Mouse (Mus musculus) midbrain, embryonic 15.5 days (tissue): ENCODE measurements around the gene Gorasp2. TPM values are rescaled to one million over a fixed set of nuclear protein-coding genes. Genes with fewer than 3 reads are reported as not detected.
A peak's percentile ranks its signal among the peaks of the same experiment; 100 is the strongest.

Experiments used
- ATAC-seq: fragments of 200-750 bp; cut with Nextera tagmentation; replicated peaks from 2 replicates; pipeline ENCODE4 v1.8.0; 2017; ENCODE audit warnings: moderate TSS enrichment
- H3K27ac ChIP-seq: fragments of 300-500 bp; sonication (generic); 2 replicates; pipeline ENCODE4 v1.5.1; 2015; ENCODE audit warnings: mild to moderate bottlenecking, inconsistent platforms
- H3K27me3 ChIP-seq: fragments of 300-500 bp; sonication (generic); replicated peaks from 2 replicates; pipeline ENCODE4 v1.6.1; 2015; ENCODE audit warnings: inconsistent platforms
- H3K36me3 ChIP-seq: fragments of 300-500 bp; sonication (generic); replicated peaks from 2 replicates; pipeline ENCODE4 v1.6.1; 2015; ENCODE audit warnings: inconsistent platforms
- H3K4me1 ChIP-seq: fragments of 300-500 bp; sonication (generic); 2 replicates; pipeline ENCODE4 v1.6.1; 2015; ENCODE audit warnings: inconsistent platforms
- H3K4me2 ChIP-seq: fragments of 300-500 bp; sonication (generic); 2 replicates; pipeline ENCODE4 v1.6.1; 2015; ENCODE audit warnings: inconsistent platforms, mild to moderate bottlenecking, moderate library complexity
- H3K4me3 ChIP-seq: fragments of 300-500 bp; sonication (generic); 2 replicates; pipeline ENCODE4 v1.5.1; 2015; ENCODE audit warnings: mild to moderate bottlenecking, inconsistent platforms
- H3K9ac ChIP-seq: fragments of 300-500 bp; sonication (generic); 2 replicates; pipeline ENCODE4 v1.6.1; 2015; ENCODE audit warnings: mild to moderate bottlenecking, inconsistent platforms
- H3K9me3 ChIP-seq: fragments of 300-500 bp; sonication (generic); 2 replicates; pipeline ENCODE4 v1.6.1; 2016; ENCODE audit warnings: inconsistent platforms
- WGBS: fragments of 180-500 bp; shearing (Covaris S2); methylation state at CpG from one replicate; pipeline ENCODE4 v1.1.7; 2015; ENCODE audit warnings: mixed read lengths; 5-methylcytosine and 5-hydroxymethylcytosine counted together
- polyA plus RNA-seq: library from polyadenylated mRNA; unstranded; fragments of >200 nt; fragmentation: Nextera tagmentation; extraction: Ambion mirVana; gene quantifications from 2 replicates; pipeline ENCODE4 v1.2.1, GENCODE M21; 2015

Gene Gorasp2
- 137 and 141 TPM in 2 replicates for polyA plus RNA-seq

- H3K27ac ChIP-seq, result peak within 1 kb of the TSS; percentile 86
- peak within 1 kb of the TSS; percentile 75 for H3K4me3 ChIP-seq
- no peaks in the 10 kb centered on the region for H3K36me3 ChIP-seq
- WGBS, result 1% methylated on average over 61 of the region's 64 CpGs
- H3K9me3 ChIP-seq, result no peaks in the 10 kb centered on the region
- peak within 1 kb of the TSS; percentile 79 for H3K4me2 ChIP-seq
- no peaks in the 10 kb centered on the region for H3K27me3 ChIP-seq
- H3K4me1 ChIP-seq, result peaks cover 23% of the 10 kb centered on the region
- peak within 1 kb of the TSS; percentile 76 for H3K9ac ChIP-seq
- peak; percentile 97 for ATAC-seq
Measured at GRCm38 (mm10) chr2:70660887-70661714, at the start of gene Gorasp2. Gene Gorasp2 (plus strand): TSS chr2:70661576.

- Histone ChIP-seq H3K27ac (no peak overlapping the region), H3K9me3 (no peaks in the 10 kb centered on the region), H3K36me3 (no peaks in the 10 kb centered on the region), H3K4me1 (no peaks in the 10 kb centered on the region), H3K27me3 (no peaks in the 10 kb centered on the region), H3K4me3 (no peak overlapping the region), H3K9ac (no peak overlapping the region), H3K4me2 (no peak overlapping the region)
- ATAC-seq, result no peak
- 79% methylated on average over 7 of the region's 7 CpGs for WGBS
Measured at GRCm38 (mm10) chr2:70614745-70615351, 46.5 kb upstream of the Gorasp2 start.

- no peak for ATAC-seq
- H3K4me1 ChIP-seq, result no peaks in the 10 kb centered on the region
- WGBS, result 92% methylated on average over 2 of the region's 2 CpGs
Measured at GRCm38 (mm10) chr2:70616076-70616475, 45.3 kb upstream of the Gorasp2 start.

GRCm38 (mm10) chr2:70616617-70617016 is 44.8 kb upstream of the Gorasp2 start:
- Histone ChIP-seq H3K4me1 (no peaks in the 10 kb centered on the region), H3K36me3 (no peaks in the 10 kb centered on the region), H3K4me2 (no peak overlapping the region), H3K9ac (no peak overlapping the region), H3K27me3 (no peaks in the 10 kb centered on the region), H3K27ac (no peak overlapping the region), H3K4me3 (no peak overlapping the region), H3K9me3 (no peaks in the 10 kb centered on the region)
- 56% methylated on average over 3 of the region's 3 CpGs for WGBS
- ATAC-seq, result no peak

More at GRCm38 (mm10) chr2:70616076-70616475, 45.3 kb upstream of the Gorasp2 start:
- H3K9ac ChIP-seq, result no peak overlapping the region
- H3K4me3 ChIP-seq, result no peak overlapping the region
- H3K9me3 ChIP-seq, result no peaks in the 10 kb centered on the region
- H3K36me3 ChIP-seq, result no peaks in the 10 kb centered on the region
- H3K4me2 ChIP-seq, result no peak overlapping the region
- H3K27ac ChIP-seq, result no peak overlapping the region
- no peaks in the 10 kb centered on the region for H3K27me3 ChIP-seq

- Histone ChIP-seq H3K4me2 (no peak overlapping the region), H3K36me3 (no peaks in the 10 kb centered on the region), H3K27me3 (no peaks in the 10 kb centered on the region), H3K9ac (no peak overlapping the region), H3K4me3 (no peak overlapping the region), H3K4me1 (no peaks in the 10 kb centered on the region), H3K9me3 (no peaks in the 10 kb centered on the region), H3K27ac (no peak overlapping the region)
- 88% methylated on average over 6 of the region's 6 CpGs for WGBS
- ATAC-seq, result no peak
Measured at GRCm38 (mm10) chr2:70619232-70619835, 42.0 kb upstream of the Gorasp2 start.

GRCm38 (mm10) chr2:70620225-70620624 is 41.2 kb upstream of the Gorasp2 start:
- Histone ChIP-seq H3K9ac (no peak overlapping the region), H3K27ac (no peak overlapping the region), H3K9me3 (no peaks in the 10 kb centered on the region), H3K4me3 (no peak overlapping the region), H3K36me3 (no peaks in the 10 kb centered on the region), H3K4me1 (no peaks in the 10 kb centered on the region), H3K27me3 (no peaks in the 10 kb centered on the region), H3K4me2 (no peak overlapping the region)
- no peak for ATAC-seq
- WGBS, result 10% methylated on average over 6 of the region's 6 CpGs

- Histone ChIP-seq H3K4me2 (no peak overlapping the region), H3K4me3 (no peak overlapping the region), H3K9me3 (no peaks in the 10 kb centered on the region), H3K9ac (no peak overlapping the region), H3K4me1 (no peaks in the 10 kb centered on the region), H3K36me3 (no peaks in the 10 kb centered on the region), H3K27ac (no peak overlapping the region), H3K27me3 (no peaks in the 10 kb centered on the region)
- 72% methylated on average over 4 of the region's 4 CpGs for WGBS
- no peak for ATAC-seq
Measured at GRCm38 (mm10) chr2:70622244-70622643, 39.1 kb upstream of the Gorasp2 start.

GRCm38 (mm10) chr2:70625761-70626160 is 35.6 kb upstream of the Gorasp2 start:
- H3K9ac ChIP-seq, result no peak overlapping the region
- ATAC-seq, result no peak
- H3K27ac ChIP-seq, result no peak overlapping the region
- H3K36me3 ChIP-seq, result no peaks in the 10 kb centered on the region
- WGBS, result 76% methylated on average over 7 of the region's 7 CpGs
- H3K27me3 ChIP-seq, result no peaks in the 10 kb centered on the region
- no peak overlapping the region for H3K4me3 ChIP-seq
- H3K4me1 ChIP-seq, result peaks cover 6% of the 10 kb centered on the region
- H3K4me2 ChIP-seq, result no peak overlapping the region
- no peaks in the 10 kb centered on the region for H3K9me3 ChIP-seq

GRCm38 (mm10) chr2:70628397-70628796 is 33.0 kb upstream of the Gorasp2 start:
- H3K4me2 ChIP-seq, result no peak overlapping the region
- 95% methylated on average over 12 of the region's 12 CpGs for WGBS
- no peaks in the 10 kb centered on the region for H3K27me3 ChIP-seq
- no peak overlapping the region for H3K9ac ChIP-seq
- ATAC-seq, result no peak
- H3K9me3 ChIP-seq, result no peaks in the 10 kb centered on the region
- no peaks in the 10 kb centered on the region for H3K36me3 ChIP-seq
- H3K4me3 ChIP-seq, result no peak overlapping the region
- no peak overlapping the region for H3K27ac ChIP-seq
- H3K4me1 ChIP-seq, result peaks cover 6% of the 10 kb centered on the region

- H3K36me3 ChIP-seq, result no peaks in the 10 kb centered on the region
- no peak overlapping the region for H3K9ac ChIP-seq
- peak overlapping the region; percentile 27 for H3K4me3 ChIP-seq
- peak overlapping the region; percentile 45 for H3K4me2 ChIP-seq
- ATAC-seq, result peak; percentile 95
- H3K9me3 ChIP-seq, result no peaks in the 10 kb centered on the region
- no peaks in the 10 kb centered on the region for H3K27me3 ChIP-seq
- H3K4me1 ChIP-seq, result peaks cover 6% of the 10 kb centered on the region
- WGBS, result 10% methylated on average over 10 of the region's 10 CpGs
- peak overlapping the region; percentile 68 for H3K27ac ChIP-seq
Measured at GRCm38 (mm10) chr2:70629339-70629761, 32.0 kb upstream of the Gorasp2 start.

- peak overlapping the region; percentile 45 for H3K4me2 ChIP-seq
- peak overlapping the region; percentile 27 for H3K4me3 ChIP-seq
- H3K27me3 ChIP-seq, result no peaks in the 10 kb centered on the region
- peak overlapping the region; percentile 68 for H3K27ac ChIP-seq
- no peak overlapping the region for H3K9ac ChIP-seq
- WGBS, result 67% methylated on average over 3 of the region's 3 CpGs
- no peaks in the 10 kb centered on the region for H3K9me3 ChIP-seq
- ATAC-seq, result no peak; the same call in 1 of the 2 replicates
- H3K4me1 ChIP-seq, result peaks cover 6% of the 10 kb centered on the region
- no peaks in the 10 kb centered on the region for H3K36me3 ChIP-seq
Measured at GRCm38 (mm10) chr2:70629921-70630320, 31.5 kb upstream of the Gorasp2 start.

- 69% methylated on average over 1 of the region's 1 CpGs for WGBS
- Histone ChIP-seq H3K9ac (no peak overlapping the region), H3K4me1 (peaks cover 6% of the 10 kb centered on the region), H3K4me3 (no peak overlapping the region), H3K4me2 (no peak overlapping the region), H3K27ac (no peak overlapping the region), H3K9me3 (no peaks in the 10 kb centered on the region), H3K27me3 (no peaks in the 10 kb centered on the region), H3K36me3 (no peaks in the 10 kb centered on the region)
- no peak for ATAC-seq
Measured at GRCm38 (mm10) chr2:70631321-70631720, 30.1 kb upstream of the Gorasp2 start.
